Mouse (Mus musculus): ENCODE measurements around the gene Btnl9.
"Not testable (repeated sequence)": the region's sequence is repeated elsewhere in the genome, so short reads cannot be mapped to it uniquely, and the experiment has no call there.

Btnl9 gene

GRCm38 (mm10) chr11:49186955-49187488 lies at the start of gene Btnl9:
TSS of gene Btnl9 (minus strand) at chr11:49187159.
- DNase-seq (ENCODE audit: low read depth, low spot score) = no peak

DNA sequence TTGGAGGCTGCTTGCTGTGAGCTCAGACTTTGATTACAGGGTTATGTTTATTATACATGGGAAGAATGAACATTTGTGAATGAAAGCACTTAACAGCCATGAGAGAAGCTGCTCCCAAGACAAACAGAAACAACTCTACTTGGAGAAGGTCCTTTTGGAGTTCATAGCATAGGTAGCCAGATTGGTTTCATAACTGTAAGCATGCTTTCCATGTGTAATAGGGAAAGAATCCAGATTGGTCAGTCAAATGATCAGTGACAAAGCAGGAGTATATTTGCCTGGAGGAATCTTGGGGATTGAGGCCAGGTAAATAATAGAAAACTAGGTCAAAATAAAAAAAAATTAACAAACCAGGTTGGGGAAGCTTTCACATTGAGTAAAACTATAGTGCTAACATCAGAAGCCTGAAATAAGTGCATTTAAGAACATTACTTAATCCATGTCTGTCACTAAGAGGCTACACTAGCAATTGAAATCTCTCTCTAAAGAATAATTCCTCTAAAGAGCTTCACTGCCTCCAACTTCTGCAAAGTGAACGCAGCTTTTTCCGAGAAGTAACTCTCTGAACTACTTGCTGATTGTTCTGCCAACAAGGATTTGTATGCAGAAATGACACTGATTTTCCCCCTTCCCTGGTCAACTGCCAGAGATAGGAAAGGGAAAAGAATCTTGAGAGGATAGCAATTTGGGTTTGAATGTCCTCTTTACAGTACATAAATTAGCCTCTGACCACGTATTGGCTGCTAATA lies 48.7 kb upstream of the Btnl9 start:
- no peak for DNase-seq (ENCODE audit: low read depth, low spot score)

GRCm38 (mm10) chr11:49232781-49233180 lies 45.8 kb upstream of the Btnl9 start:
- no peak for DNase-seq (ENCODE audit: low read depth, low spot score)

- no peak for DNase-seq (ENCODE audit: low read depth, low spot score)
These were observed 37.5 kb upstream of the Btnl9 start for GRCm38 (mm10) chr11:49224455-49224854.

DNA sequence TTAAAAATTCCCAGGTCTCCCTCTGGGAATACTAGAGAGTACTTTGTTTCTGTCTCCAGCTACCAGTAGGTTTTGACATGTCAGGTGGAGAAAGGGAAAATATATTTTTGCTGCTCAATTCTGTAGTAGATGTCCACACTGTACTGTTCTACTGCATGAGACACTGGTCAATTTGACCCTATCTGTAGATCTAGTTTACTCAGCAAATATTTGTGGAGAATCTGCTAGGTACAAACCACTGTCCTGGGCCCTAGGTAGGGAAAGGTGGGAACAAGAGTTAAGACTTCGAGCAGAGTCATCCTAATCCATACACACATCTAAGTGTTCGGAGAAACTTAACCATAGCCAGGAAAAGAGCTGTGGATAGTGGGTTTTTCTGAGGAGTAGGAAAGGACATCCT lies 32.3 kb upstream of the Btnl9 start:
- DNase-seq (ENCODE audit: low read depth, low spot score) = no peak

- DNase-seq (ENCODE audit: low read depth, low spot score) = no peak
These were observed 26.5 kb upstream of the Btnl9 start for GRCm38 (mm10) chr11:49213505-49213904.

DNA sequence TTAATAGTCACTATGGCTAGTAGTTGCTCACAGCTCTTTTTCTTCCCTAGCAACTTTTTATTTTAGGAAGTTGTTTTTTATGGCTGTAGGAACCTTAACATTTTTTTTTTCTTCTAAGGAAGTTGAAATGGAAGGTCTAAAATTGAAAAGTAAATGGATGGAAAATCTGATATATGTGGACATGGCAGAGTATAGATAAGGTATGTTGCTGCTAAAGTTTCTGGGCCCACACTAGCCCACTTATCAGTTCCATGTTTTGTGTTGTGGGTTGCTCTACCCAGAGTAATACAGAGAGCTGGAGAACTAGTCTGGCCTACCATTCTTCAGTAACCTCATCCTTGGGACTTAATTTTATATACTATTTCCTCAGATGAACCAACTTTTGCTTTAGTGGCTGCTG lies 25.6 kb upstream of the Btnl9 start:
- DNase-seq (ENCODE audit: low read depth, low spot score) = no peak

- no peak for DNase-seq (ENCODE audit: low read depth, low spot score)
These were observed 20.5 kb upstream of the Btnl9 start for GRCm38 (mm10) chr11:49207495-49207894.

DNA sequence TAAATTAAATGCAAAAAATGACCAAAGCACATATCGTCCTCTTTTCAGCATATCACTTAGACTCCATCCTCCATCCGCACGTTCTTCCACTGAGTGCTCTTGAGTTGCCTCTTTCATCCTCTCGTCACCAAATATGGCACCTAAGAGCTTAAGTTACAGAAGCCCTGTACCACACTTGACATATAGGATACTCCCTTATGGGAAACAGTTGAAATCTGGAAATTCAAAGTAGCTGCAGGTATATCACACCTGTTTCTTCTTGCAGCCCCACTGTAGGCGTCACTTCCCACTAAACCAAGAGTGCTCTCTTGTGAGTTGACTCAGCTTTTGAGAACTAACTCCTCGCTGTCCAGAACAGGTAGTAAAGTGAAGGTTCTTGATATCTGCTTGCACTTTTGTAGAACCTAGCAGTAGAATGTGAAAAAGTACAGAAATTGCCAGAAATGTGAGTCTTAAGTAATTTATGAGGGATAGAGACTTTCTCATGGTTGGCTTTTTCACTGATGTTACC lies 18.2 kb upstream of the Btnl9 start:
- DNase-seq (ENCODE audit: low read depth, low spot score) = no peak

GRCm38 (mm10) chr11:49203771-49204497 lies 17.0 kb upstream of the Btnl9 start:
- peak; percentile 42 for DNase-seq (ENCODE audit: low read depth, low spot score)

DNA sequence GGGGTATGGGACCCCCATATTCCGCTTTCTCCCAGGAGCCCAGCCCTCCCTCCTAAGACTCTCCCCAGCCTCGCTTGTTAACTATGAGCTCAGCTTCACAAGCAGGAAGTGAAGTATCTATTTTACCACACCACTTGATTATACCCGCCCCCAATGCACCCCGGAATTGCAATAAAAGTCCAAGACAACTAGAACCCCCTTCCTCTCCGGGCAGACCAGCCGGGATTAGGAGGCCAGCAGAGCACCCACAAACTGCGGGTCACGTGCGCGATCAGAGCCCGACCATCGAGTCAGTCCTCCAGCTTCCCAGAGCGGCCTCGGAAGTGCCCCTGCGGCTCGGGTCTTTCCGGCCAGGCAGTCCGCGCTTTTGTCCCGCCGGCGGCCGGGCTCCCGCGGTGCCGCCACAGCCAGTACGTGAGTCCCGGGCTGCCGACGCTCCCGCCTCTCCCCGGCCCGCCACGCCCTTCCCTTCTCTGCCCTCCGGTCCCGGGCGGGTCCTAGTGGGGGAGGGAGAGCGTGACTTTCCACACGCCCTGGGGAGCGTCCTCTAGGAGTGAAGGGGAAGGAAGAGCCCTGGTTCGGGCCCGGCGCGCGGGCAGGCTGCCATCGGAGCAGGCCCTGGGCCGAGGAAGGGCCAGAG lies 16.3 kb upstream of the Btnl9 start, which contains the start of gene Zfp62:
TSS of gene Zfp62 (plus strand) at position 164 of the 640 bp plus-strand sequence.
- peak; percentile 94 for DNase-seq (ENCODE audit: low read depth, low spot score)

DNA sequence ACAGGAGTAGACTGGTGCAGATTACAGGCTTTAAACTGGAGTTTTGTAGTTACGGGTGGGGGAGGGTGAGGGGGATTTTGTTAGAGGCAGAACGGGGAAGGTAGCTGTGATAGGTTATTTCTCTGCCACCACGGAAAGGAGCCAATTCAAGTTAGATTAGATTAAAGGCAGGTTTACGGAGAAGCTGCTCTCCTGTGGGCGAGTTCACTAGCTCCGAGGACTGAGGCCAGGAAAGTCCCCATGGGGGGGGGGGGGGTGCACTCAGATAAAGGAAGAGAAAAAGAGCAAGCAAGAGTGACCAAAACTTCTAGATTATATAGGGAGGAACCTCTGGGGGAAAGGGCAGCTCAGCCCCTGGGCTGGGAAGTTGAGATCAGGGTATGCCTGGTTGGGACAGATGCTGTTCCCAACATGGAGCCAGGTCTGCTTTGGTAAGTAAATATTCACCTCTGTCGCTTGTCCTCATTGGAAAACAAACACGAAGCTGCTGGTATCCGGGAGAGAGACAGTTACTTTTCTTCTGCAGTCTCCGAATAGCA lies 15.6 kb upstream of the Btnl9 start:
- peak; percentile 7 for DNase-seq (ENCODE audit: low read depth, low spot score)

DNA sequence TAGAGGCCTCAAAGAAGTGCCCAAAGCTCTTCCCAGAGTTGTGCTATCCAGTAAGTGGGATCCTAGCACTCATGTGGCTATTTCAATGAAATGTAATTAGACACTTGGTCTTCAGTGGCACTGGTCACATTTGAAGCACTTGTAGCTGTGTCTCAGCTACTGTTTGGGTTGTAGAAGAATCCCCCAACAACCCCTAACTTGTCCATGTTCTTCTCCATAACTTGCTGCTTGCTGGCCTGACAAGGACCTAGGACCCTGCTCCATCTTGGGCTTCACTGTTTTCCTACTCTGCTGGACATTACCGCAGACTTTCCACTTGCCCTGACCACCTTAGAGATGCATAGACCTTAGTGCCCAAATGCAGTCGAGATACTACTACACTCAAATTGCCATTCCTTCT lies 15.1 kb upstream of the Btnl9 start:
- no peak for DNase-seq (ENCODE audit: low read depth, low spot score)

- DNase-seq (ENCODE audit: low read depth, low spot score) = no peak
These were observed 14.2 kb upstream of the Btnl9 start for GRCm38 (mm10) chr11:49201142-49201541.

GRCm38 (mm10) chr11:49200666-49201065 lies 13.7 kb upstream of the Btnl9 start:
- DNase-seq (ENCODE audit: low read depth, low spot score) = no peak

- no peak for DNase-seq (ENCODE audit: low read depth, low spot score)
These were observed 8.9 kb upstream of the Btnl9 start for GRCm38 (mm10) chr11:49195819-49196322.

DNA sequence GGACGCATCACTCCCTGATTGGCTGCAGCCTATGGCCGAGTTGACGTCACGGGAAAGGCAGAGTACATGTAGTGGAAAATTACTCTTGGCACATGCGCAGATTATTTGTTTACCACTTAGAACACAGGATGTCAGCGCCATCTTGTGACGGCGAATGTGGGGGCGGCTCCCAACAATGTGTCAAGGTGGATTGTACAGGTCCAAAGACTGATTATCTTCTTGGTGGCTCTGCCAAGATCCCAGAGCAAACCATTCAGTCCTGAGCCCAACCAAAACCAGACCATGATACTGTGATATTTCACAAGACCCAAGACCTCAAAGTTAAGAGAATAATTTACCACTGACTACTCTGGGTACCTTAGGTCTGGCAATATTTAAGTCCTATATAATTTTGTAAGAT lies 7.8 kb upstream of the Btnl9 start:
- not testable (repeated sequence) for DNase-seq (ENCODE audit: low read depth, low spot score)

DNA sequence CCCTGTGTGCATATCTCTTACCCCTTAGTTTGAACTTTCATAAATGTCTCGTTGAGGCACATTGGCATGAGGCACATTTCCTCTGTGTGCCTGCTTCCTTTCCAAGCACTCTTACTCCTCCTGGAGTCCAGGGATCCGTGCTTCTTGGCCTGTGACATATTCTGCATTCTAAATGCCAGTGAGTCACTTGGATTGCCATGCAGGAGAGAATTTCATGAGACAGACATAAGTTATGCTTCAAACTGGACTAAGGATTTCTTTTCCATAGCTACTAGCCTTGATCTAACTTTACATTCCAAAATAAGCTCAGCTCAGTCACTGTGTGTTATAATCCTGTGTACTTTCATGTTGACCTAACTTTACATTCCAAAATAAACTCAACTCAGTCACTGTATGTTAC lies 4.1 kb upstream of the Btnl9 start:
- DNase-seq (ENCODE audit: low read depth, low spot score) = no peak

- peak; percentile 16 for DNase-seq (ENCODE audit: low read depth, low spot score)
These were observed 2.8 kb upstream of the Btnl9 start for GRCm38 (mm10) chr11:49189737-49190136.

DNA sequence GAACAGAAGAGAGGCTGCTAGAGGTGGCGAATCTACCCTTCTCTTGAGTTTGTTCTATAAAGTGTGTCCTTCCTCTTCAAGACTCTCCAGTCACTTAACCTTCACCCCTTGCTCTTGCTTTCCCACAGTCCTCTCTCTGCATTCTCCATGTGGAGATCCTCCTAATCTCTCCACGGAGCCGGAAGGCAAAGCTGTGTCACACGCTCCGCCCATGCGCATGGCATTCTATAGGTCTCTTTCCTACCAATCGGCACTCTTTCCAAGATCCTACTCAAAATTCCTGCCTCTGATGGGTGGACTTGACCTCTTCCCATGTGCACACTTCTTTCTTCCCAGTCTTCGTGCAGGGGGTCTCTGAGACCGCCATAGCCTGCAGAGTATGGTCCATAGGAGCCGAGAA lies 742 bp upstream of the Btnl9 start:
- no peak for DNase-seq (ENCODE audit: low read depth, low spot score)

- DNase-seq (ENCODE audit: low read depth, low spot score) = no peak
These were observed 507 bp downstream of the Btnl9 start for GRCm38 (mm10) chr11:49186452-49186851.

- DNase-seq (ENCODE audit: low read depth, low spot score) = no peak
These were observed 3.8 kb downstream of the Btnl9 start for GRCm38 (mm10) chr11:49183172-49183571.
